Mouse (Mus musculus) E14TG2a.4 (cell line): ENCODE measurements around the gene Rad54l2.

Source experiments
- H3K27me3 ChIP-seq: 2 replicates; pipeline ENCODE4 v1.6.1; 2014; ENCODE audit warnings: low read length, control low read depth; ENCODE audit not compliant: insufficient read depth
- H3K36me3 ChIP-seq: 2 replicates; pipeline ENCODE4 v1.6.1; 2014; ENCODE audit warnings: low read length, control low read depth; ENCODE audit not compliant: insufficient read depth
- H3K4me1 ChIP-seq: replicated peaks from 2 replicates; pipeline ENCODE4 v1.6.1; 2014; ENCODE audit warnings: low read depth, low read length, control low read depth
- H3K4me3 ChIP-seq: replicated peaks from 2 replicates; pipeline ENCODE4 v1.5.1; 2014; ENCODE audit warnings: mild to moderate bottlenecking, low read length
- H3K9me3 ChIP-seq: 2 replicates; pipeline ENCODE4 v1.6.1; 2014; ENCODE audit warnings: low read length, control low read depth
- CTCF ChIP-seq: conservative IDR thresholded peaks from 2 replicates; pipeline ENCODE4 v1.5.1; 2014; ENCODE audit warnings: low read length
- NANOG ChIP-seq: IDR thresholded peaks from 2 replicates; pipeline ENCODE4 v1.6.1; 2014; ENCODE audit warnings: borderline replicate concordance, low read length, mixed read lengths
- POU5F1 ChIP-seq: IDR thresholded peaks from 2 replicates; pipeline ENCODE4 v1.6.1; 2014; ENCODE audit warnings: low read length, borderline replicate concordance

The Rad54l2 gene

GRCm38 (mm10) chr9:106675965-106676364 is 113.0 kb downstream of the Rad54l2 start:
- Histone ChIP-seq H3K4me3 (no peak overlapping the region), H3K4me1 (peaks cover 38% of the 10 kb centered on the region), H3K27me3 (no peaks in the 10 kb centered on the region), H3K9me3 (no peaks in the 10 kb centered on the region), H3K36me3 (peaks cover 90% of the 10 kb centered on the region)
- TF ChIP-seq POU5F1 (no peak), NANOG (no peak), CTCF (no peak)

GRCm38 (mm10) chr9:106675480-106675879 is 113.5 kb downstream of the Rad54l2 start:
- H3K4me1 ChIP-seq = peaks cover 38% of the 10 kb centered on the region

GRCm38 (mm10) chr9:106673860-106674259 is 115.1 kb downstream of the Rad54l2 start:
- Histone ChIP-seq H3K27me3 (no peaks in the 10 kb centered on the region), H3K9me3 (no peaks in the 10 kb centered on the region), H3K4me1 (peaks cover 23% of the 10 kb centered on the region), H3K4me3 (no peak overlapping the region), H3K36me3 (peaks cover 90% of the 10 kb centered on the region)
- TF ChIP-seq CTCF (no peak), NANOG (no peak), POU5F1 (no peak)

More at GRCm38 (mm10) chr9:106675480-106675879, 113.5 kb downstream of the Rad54l2 start:
- Histone ChIP-seq H3K9me3 (no peaks in the 10 kb centered on the region), H3K36me3 (peaks cover 90% of the 10 kb centered on the region), H3K4me3 (no peak overlapping the region), H3K27me3 (no peaks in the 10 kb centered on the region)
- peak; percentile 97 for TF ChIP-seq CTCF
- TF ChIP-seq POU5F1 = no peak

DNA sequence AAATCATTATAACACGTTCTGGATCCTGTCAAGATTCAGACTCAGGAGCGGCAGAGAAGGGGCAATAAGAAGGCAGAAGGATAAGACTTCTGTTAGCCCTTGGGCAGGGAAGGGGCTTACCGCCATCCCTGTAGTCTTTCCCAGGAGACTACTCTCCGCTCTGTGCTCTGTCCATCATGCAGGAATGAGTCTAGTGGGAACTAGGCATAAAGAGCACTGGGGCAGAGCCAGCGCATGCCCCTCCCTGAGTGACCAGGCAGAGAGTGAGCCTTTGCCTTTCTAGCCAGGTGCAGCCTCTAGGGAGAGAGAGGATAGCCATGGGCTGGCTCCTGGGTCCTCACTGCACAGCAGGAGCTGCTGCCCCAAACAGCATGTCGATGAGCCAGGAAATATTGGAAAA is 124.1 kb downstream of the Rad54l2 start:
- Histone ChIP-seq H3K27me3 (no peaks in the 10 kb centered on the region), H3K4me1 (peaks cover 49% of the 10 kb centered on the region), H3K36me3 (peaks cover 100% of the 10 kb centered on the region), H3K4me3 (no peak overlapping the region), H3K9me3 (no peaks in the 10 kb centered on the region)
- TF ChIP-seq NANOG = no peak

- Histone ChIP-seq H3K4me1 (peaks cover 49% of the 10 kb centered on the region), H3K27me3 (no peaks in the 10 kb centered on the region), H3K36me3 (peaks cover 100% of the 10 kb centered on the region), H3K9me3 (no peaks in the 10 kb centered on the region), H3K4me3 (no peak overlapping the region)
- TF ChIP-seq POU5F1 = no peak
- no peak for TF ChIP-seq CTCF
- TF ChIP-seq NANOG = no peak
Observed at GRCm38 (mm10) chr9:106664433-106664832, 124.6 kb downstream of the Rad54l2 start.

DNA sequence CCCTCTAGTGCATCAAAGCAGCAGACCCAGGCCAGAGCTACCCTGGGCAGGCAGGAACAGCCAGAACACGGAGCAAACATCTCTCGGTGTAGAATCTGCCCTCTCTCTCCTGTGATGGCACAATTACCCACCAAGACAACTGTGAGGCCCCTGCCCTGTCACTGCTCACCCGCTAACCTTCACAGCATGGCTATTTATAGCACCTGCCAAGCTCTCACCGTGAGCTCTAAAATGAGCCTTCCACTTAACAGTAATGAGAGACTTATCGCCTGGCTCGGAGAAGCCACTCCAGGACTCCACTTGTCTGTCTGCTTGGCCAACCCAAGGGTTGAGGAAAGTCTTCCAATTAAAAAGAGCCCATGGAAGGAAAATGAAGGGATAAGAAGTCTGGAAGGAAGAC is 125.8 kb downstream of the Rad54l2 start:
- H3K27me3 ChIP-seq = no peaks in the 10 kb centered on the region
- TF ChIP-seq CTCF (no peak), POU5F1 (no peak), NANOG (no peak)

GRCm38 (mm10) chr9:106659935-106660334 is 129.1 kb downstream of the Rad54l2 start:
- no peak overlapping the region for H3K4me3 ChIP-seq
- H3K36me3 ChIP-seq = peaks cover 76% of the 10 kb centered on the region
- H3K4me1 ChIP-seq = peaks cover 67% of the 10 kb centered on the region
- no peaks in the 10 kb centered on the region for H3K9me3 ChIP-seq
- H3K27me3 ChIP-seq = peaks cover 18% of the 10 kb centered on the region
- TF ChIP-seq CTCF = no peak
- no peak for TF ChIP-seq POU5F1
- TF ChIP-seq NANOG = no peak

More for the DNA sequence above, 125.8 kb downstream of the Rad54l2 start:
- H3K9me3 ChIP-seq = no peaks in the 10 kb centered on the region
- peaks cover 100% of the 10 kb centered on the region for H3K36me3 ChIP-seq
- H3K4me3 ChIP-seq = no peak overlapping the region
- peaks cover 49% of the 10 kb centered on the region for H3K4me1 ChIP-seq

- H3K9me3 ChIP-seq = no peaks in the 10 kb centered on the region
- peaks cover 23% of the 10 kb centered on the region for H3K27me3 ChIP-seq
- TF ChIP-seq CTCF (no peak), NANOG (no peak), POU5F1 (no peak)
- H3K4me3 ChIP-seq = no peak overlapping the region
- H3K36me3 ChIP-seq = peaks cover 71% of the 10 kb centered on the region
- H3K4me1 ChIP-seq = peaks cover 67% of the 10 kb centered on the region
Observed at GRCm38 (mm10) chr9:106659441-106659840, 129.6 kb downstream of the Rad54l2 start.

DNA sequence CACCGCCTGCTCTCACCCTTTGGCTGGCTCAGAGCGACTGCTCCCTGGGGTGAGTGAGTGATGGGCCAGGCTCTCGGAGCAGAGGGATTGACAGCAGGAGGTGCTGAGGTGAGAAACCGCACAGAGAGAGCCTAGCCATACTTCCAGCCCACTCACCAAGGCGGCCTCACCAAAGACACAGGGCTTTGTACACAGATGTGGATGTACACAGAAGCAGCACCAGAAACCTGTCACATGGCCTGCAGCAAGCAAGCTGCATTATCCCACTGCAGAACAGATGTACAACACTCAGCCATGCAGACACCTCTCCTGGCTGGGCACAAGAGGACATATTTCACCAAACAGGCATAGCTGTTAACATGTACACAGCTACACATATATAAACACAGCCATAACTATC is 131.4 kb downstream of the Rad54l2 start:
- no peak for TF ChIP-seq NANOG
- TF ChIP-seq POU5F1 = no peak
- no peak for TF ChIP-seq CTCF

More for the DNA sequence above, 131.4 kb downstream of the Rad54l2 start:
- H3K27me3 ChIP-seq = peaks cover 40% of the 10 kb centered on the region
- H3K4me3 ChIP-seq = no peak overlapping the region
- no peaks in the 10 kb centered on the region for H3K9me3 ChIP-seq
- H3K36me3 ChIP-seq = peaks cover 53% of the 10 kb centered on the region
- H3K4me1 ChIP-seq = peaks cover 56% of the 10 kb centered on the region
